Mouse (Mus musculus) erythroblast, embryonic 14.5 days (primary cell): Measurements from ENCODE around the gene Hmgb1.

Experiments used
- GATA1 ChIP-seq: IDR thresholded peaks from 2 replicates; pipeline ENCODE4 v1.6.1; 2012; ENCODE audit warnings: low read length, inconsistent platforms, mixed read lengths
- TAL1 ChIP-seq: IDR thresholded peaks from 3 replicates; pipeline ENCODE4 v1.6.1; 2012; ENCODE audit warnings: low read length, inconsistent platforms, mixed read lengths

DNA sequence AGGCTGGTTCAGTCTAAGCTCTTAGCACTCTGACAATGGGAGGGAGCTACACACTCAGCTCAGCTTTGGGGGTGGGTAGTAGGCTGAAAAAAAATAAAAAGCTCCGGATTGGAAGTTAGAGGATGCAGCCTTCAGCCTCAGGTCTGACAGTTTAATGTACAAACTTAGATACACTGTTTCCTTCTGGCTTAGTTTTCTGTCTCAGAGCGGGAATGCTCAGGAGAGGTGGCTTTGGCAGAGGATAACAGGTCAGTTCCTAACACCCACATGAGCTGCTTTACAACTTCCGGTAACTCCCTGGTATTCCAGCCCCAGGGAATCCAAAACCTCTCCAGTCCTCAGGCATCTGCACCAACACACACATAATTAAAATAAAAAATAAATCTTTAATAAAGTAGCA, 4.5 kb downstream of the Hmgb1 start:
- TF ChIP-seq GATA1 = no peak
- no peak for TF ChIP-seq TAL1
